Mouse (Mus musculus) spleen, postnatal 14 days (tissue): ENCODE measurements around the gene Trabd.

Experiments used
- DNase-seq, 2 experiments: peaks; one replicate each; pipeline ENCODE4 v3.0.0; 2021 to 2022; ENCODE audit warnings: low spot score in 2 of 2

Trabd gene

DNA sequence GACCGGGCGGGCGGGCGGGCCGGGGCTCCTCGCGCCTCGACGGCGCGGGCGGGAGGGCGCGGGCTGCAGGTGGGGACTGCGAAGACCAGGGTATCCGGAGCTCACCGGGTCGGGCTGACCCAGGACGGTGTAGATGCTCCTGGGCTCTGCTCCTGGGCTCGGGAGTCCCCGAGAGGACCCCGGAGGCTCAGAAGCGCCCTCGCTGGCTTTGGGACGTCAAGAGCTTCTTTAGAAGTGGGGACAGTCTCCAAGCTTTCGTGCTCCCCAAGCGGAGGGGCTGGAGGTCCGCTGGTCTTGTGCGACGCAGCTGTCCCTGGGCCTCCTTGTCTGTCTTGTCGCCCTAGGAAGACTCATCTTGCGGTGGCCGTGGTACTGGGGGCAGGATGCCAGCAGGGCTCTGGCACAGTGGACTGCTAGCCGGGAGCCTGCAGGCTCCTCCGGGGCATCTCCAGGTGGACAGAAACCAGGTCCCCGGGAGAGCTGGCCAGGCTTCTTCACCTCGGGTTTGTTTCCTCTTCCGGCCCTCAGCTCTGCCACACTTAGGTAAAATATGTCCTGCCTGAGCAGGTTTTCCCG is 1.3 kb downstream of the Trabd start:
- peak; percentile 21 to 26 for DNase-seq

DNA sequence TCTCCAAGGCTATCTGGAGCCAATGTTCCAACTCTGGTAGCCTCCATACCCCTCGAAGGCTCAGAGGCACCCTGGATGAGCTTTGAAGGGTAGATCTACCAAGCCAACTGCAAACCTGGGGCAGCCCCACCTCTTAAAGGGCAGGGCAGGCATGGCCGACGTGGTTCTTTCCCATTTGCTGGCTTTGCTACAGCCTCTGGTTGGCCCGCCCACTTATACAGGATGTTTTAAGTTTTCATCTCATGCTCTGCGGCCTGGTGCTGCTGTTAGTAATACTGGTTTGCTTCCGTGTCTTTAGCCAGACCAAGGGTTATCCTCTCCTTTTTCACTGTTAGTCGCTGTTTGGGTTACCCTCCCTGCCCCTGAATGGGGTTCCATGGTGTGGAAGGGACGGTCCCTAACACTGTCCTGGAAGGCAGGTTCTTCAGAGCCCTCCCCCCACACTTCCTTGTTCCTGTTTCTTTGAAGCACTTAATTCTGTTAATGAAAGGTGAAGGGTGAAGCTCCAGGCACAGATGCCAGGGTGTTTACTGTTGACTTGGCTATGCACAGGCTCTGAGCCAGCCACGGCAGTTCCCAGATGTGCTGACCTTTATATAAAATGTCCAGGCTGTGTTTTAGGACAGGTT is 3.4 kb downstream of the Trabd start:
- DNase-seq: peak; percentile 48 to 62

DNA sequence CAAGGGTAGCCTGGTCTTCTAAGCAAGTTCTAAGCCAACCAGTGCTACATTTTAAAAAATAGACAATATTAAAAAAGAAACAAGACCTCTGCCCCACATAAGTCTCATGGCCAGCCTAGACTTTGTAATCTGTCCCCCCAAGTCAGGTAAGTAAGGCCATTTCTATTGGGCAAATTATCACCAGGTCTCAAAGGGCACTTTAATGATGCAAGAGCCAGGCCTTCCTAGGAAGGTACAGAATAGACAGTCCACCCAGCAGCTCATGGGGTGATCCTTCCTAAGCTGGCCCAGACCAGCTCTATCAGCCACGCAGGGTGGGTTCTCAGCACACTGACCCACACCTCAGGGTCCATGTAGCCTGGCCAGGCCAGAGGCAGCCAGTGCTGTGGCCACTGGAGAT is 9.0 kb downstream of the Trabd start:
- no peak for DNase-seq

DNA sequence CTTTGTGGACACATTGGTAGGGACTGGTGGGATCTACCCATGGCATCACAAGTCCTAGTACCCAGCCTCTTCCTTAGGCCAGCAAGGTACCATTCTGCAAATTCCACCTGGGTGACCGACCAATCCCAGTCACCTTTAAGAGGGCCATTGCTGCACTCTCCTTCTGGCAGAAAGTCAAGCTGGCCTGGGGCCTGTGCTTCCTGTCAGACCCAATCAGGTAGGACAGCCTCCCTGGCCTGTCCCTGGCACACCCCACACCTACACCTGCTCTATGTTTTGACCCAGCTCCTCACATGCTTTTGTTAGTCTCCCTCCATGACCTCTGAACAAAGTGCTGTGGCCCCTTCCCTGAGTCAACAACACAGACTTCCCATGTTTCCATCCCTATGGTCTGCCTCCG is 9.9 kb downstream of the Trabd start:
- no peak for DNase-seq

DNA sequence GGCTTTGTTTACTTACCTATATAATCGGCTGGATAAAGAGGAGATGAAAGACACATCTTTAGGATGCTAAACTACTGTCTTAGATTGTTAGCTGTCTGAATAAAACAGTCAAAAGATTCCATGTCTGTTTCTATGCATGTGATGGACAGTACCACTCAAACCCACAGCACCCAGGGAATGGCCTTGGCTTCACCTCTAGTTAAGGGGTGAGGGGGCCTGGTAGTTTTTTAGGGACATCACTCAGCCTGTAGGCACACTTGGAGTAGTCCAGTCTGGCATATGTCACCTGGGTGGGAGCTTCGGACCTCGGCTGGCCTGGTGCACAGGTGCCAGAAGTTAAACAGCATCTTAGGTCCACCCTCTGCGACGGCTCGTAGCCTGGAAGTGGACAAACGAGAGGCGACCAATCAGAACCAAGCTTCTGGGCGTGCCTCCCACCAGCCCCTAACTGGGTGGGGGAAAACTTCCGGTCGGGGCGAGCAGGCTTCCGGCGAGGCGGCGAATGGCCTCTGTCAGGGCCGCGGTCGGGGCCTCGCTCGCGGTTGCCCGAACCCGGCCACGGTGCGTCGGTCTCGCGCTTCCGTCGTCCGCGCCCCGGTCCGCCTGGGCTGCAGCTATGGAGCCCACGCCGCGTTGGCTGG is 13.8 kb downstream of the Trabd start, which contains the start of gene Selenoo:
Selenoo (plus strand) TSS at position 478 of the 641 bp plus-strand sequence.
- peak; percentile 73 to 79 for DNase-seq

DNA sequence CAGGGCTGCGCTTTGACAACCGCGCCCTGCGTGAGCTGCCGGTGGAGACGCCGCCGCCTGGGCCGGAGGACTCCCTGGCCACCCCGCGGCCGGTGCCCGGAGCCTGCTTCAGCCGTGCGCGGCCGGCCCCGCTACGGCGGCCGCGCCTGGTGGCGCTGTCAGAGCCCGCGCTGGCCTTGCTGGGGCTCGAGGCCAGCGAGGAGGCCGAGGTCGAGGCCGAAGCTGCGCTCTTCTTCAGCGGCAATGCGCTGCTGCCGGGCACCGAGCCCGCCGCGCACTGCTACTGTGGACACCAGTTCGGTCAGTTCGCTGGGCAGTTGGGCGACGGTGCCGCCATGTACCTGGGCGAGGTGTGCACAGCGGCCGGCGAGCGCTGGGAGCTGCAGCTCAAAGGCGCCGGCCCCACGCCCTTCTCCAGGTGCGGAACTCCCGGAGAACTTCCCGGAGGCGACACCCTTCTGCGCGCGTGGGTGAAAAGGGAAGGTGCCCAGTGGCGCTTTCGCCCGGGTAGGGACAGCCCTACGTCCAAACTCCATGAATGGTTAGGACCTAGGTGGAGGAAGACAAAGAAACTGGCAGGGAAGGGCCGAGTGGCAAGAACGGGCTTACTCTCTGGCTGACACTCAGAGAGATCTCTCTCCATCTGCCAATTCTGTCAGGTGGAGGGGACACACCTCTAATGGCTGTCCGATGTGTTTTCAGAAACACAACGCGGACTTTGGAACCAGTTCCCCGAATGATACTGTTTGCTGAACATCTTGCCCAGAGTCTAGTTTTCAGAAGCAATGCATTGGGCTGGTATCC is 14.5 kb downstream of the Trabd start:
- no peak for DNase-seq

DNA sequence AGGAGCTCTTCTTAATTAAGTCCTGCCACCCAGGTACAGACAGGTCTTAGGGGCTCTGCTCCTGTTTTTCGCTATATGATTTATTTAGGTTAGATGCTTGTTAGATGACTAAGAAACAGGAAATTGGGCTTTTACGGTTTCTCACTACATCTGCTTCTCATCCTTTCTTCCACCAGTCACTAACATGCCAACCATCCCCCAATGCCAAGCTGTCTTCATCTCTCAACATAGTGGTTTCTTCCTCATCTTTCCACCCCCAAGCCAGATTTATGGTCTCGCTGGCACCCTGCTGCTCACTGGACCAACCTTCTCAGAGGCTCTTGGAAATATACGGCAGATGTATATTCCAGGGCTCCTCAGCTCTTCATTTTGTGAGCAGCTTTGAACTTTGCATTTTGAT is 15.7 kb downstream of the Trabd start:
- DNase-seq: no peak

DNA sequence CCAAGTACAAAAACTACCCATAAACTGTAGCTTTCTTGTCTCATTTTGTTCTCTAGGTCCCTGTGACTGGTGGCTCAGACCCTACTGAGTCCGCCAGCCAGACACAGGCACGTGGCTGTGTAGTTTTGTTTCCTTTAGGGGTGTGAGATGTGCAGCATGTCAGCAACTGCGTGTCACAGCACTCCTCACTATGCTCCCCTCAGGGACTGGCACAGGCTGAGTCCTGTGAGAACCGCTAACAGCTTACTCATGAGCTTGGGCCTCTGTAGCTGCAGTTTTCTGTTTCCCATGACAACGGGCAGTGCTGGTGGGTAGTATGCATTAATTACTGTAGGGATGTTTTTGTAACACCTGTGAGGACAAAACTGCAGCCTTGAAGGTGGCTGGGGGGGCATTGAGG is 17.3 kb downstream of the Trabd start:
- no peak for DNase-seq

DNA sequence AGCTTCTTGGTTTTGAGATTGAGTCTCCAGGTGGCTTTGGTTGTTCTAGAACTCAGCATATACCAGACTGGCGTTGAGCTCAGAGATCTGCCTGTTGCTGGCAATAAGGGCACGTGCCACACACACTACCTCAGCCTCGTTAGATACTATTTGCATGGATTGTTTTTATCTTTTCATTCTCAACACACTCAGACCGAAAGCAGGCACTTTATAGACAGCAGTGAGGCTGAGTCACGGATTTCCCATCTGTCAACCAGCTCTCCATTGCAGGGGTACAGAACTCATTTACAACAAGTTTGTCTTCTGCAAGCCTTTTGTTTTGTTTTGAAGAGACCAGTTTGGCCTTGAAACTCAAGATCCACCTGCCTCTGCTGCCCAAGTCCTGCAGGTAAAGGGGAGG is 22.5 kb downstream of the Trabd start:
- DNase-seq: no peak

DNA sequence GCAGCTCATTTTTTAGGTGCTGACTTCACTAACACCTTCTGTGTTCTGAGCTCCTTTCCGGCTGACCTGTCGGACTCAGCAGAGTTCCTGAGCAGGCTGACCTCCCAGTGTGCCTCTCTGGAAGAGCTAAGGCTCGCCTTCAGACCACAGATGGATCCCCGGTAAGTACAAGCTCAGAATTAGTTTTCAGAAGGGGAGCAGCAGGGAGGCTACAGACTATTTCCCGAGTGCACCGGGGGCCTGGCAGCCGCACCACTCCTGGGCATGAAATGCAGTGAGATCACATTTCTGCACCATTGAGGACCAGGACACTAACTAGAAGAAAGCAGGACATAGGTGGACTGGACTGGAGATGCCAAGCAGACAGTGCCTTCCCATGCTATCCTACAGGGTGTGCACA is 23.7 kb downstream of the Trabd start:
- no peak for DNase-seq

DNA sequence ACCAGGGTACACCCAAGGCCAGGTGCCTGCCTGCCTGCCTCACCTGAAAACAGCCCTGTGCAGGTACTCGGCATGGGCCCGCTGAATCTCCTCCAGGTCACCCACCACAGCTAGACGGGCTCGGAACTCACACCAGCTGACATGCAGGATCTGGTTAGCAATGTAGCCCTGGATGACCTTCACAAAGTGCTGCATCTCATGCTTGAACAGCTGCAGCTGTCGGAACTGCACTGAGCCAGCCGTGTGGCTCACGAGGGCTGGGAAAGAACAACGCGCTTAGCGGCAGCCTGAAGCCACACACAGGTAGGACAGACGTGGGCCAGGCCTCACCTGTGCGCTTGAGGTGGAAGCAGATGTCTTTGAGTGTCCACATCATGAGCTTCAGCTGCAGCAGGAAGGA is 25.9 kb downstream of the Trabd start:
- no peak for DNase-seq

DNA sequence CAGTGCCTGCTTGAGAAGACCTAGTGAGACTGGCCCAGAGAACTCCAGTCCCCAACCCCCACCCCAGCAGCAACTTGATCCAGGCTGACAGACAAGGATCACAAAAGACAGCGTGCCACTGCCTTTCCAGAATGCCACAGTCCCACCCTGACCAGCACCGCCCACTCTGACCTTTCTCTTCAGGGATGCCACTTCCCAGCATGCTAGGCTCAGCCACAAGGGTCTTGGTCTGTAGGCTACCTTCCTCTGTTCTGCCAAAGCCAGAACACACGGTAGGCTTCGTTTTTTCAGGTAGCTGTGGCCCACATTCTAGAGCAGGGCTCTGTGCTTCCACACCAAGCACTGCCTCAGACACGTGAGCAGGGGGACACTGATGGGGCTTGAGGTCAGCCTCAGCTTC is 27.7 kb downstream of the Trabd start:
- no peak for DNase-seq

DNA sequence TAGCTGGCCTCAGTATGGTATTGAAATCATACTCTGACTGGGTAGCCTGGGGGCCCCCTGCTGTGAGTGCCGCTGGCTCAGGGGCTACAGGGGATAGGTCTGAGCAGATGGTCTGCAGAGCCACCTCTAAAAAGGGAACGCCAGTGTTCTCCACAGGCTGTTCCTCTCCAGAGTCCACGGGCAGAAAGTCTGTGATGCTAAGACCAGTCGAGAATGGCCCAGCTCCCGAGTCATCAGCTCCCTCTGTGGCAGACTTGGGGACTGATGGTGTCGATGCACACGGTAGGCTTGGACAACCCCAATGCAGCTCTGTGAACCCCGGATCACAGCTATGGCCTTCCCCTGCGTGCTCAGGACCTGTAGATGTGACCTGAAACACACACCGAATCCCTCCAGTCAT is 29.0 kb downstream of the Trabd start:
- DNase-seq: no peak

DNA sequence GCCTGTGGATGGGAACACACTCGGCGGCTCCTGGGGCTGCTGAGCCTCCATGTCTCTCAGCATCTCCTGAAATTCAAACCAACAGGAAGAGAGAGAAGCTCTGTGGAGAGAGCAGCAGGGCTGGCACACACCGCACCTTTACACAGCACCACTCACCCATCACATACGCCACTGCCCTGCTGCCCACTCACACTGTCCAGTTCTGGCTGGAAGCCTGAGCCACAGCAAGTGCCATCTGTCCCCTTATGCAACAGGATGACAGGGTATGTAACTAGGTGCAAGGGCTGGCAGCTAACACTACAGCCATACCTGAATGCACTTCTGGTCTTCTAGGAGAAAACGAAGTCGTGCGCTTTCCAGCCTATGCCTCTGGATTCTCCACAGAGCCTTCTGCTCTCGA is 29.5 kb downstream of the Trabd start:
- no peak for DNase-seq

DNA sequence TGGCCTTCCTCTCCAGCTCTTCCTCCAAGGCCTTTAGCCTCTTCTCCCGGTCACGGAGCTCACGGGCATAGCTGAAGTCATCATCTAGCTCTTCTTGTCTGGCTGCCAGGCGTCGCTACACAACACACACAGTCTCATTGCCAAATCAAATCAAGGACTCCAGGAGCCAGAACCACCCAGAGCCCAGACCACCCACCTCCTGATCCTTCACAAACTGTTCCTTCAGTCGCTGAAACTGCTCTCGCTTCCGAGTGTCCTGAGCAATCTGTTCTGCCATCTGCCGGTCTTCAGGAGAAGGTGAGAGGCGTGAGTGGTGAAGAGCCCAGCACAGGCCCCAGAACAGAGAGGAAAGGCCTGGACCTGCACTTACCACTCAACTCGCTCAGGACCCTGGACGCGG is 31.1 kb downstream of the Trabd start:
- no peak for DNase-seq

DNA sequence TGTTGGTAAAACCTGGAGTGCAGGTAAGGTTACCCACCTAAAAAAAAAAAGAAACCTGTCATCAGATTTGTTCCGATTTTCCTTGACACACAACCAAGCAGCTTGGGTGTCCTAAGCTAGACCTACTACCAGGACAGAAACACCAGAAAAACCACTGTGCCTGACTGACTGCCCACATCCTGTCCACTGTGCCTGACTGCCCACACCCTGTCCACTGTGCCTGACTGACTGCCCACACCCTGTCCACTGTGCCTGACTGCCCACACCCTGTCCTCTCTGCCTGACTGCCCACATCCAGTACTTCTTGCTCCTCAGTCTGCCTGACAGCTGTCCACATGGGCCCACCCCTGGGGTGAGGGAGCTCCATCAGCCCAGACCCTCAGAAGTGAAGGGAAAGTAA is 32.1 kb downstream of the Trabd start:
- DNase-seq: no peak

DNA sequence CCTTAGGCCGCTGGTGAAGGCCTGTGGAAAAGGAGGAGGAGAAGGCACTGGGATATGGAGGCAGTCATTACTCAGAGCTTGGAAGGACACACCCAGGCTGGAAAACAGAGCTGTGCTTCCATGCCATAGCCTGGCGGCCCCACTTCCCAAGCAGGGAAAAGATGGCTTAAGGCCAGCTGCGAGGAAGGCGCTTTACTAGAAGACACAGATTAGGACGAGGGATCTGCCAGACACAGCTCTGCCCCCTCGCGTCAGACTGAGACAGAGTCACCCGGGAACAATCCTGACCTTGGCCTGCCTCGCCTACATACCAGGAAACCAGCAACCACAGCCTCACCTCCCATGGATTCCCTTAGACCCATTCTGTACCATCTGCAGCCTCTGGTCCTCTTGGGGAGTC is 35.2 kb downstream of the Trabd start:
- DNase-seq: no peak

DNA sequence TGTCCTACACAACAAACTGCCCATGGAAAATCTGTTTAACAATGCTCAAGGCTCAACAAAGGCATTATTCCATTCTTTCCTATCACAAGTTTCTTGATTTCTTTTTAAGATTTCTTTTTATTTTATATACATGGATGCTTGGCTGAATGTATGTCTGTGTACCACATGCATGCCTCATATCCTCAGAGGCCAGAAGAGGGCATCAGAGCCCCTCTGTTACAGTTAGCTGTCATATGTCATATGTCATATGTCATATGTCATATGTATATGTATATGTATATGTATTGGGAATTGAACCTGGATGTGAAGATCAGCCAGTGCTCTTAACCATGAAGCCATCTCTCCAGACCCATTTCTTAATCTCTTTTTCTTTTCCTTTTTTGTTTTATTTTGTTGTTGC is 43.1 kb downstream of the Trabd start:
- DNase-seq: no peak

DNA sequence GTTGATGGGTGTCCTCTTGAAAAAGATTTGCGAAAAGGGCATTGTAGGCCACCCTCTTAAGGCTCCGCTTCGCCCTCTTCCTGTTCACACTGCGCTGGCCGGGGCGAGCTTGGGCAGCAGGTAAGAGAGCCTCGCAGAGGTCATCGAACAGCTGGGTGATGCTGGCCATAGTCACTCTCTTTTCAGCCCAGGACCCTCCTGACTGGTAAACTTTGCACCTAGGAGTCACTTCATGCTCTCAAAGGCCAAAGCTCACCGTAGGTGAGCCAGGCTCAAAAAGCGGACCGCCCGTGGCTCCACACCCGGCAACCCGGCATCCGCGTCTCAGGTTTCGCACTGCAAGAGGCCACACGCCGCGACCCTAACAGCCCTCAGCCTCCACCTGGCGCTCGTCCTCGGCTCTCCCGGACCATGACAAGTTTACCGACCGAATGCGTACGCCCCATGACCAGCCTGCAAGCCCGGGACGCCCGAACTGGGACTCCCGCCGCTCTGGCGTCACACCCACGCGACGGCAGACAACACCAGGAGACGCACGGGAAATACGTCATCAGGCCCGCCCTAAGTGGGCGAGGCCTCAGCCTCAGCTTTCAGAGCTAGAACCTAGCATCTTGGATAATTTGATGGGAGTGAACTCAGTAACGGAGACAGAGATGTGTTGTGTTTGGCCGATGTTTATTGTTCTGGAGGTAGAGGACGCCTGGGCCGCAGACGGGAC is 47.9 kb downstream of the Trabd start, which contains the start of gene Tubgcp6:
Tubgcp6 (minus strand) TSS at position 464 of the 718 bp plus-strand sequence.
- DNase-seq: peak; percentile 88 to 96

DNA sequence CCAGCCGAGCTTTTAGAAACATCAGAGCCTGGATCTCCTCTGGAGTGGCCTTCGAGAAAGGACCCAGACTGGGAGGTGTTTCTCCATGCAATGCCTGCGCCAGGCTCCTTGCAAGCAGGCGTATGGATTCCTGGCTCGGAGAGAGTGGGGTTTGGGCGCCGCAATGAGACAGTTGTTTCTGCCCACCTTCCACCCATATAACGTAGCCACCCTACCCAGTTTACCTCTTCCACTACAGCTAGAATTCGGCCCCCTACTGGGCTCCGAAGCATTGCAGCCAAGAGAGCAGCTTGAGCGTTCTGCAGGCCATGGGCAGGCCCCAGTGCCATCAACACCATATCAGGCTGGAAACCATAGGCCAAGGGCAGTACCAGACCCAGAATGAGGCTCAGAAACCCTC is 48.7 kb downstream of the Trabd start:
- no peak for DNase-seq

DNA sequence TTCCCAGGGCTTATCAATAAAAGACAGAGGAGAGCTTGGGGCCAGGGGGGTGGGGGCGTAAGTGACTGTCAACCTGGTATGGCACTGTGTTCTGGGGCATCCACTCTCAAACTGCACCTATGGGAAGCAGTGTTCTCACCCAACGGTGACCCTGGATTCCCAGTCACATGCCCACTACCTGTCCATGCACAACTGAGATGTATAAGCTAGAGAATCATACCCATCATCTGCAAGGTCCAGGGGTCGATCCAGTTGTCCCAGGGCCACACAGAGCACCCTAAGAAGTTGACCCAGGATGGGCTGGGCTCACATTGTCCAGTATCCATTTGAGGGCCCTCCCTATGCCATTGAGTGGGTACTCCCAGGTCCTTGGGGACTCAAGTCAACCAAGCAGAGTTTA is 49.4 kb downstream of the Trabd start:
- DNase-seq: no peak

DNA sequence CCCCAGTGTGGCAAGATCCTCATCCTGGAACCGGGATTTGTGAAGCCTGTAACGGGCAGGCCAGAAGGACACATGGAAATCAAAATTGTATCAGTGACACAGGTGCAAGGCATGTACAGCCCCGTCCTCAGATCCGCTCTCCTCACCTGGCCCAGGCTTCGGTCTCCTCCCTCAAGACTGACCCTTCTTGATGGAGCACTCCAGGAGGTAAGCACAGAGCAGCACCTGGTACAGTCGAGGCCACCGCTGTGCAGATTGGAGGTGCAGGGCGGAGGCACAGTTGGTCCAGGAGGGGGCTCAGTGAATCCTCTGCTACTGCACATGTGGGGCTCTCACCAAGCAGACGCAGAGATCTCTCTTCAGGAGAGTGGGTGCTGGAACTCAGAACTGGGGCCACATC is 50.4 kb downstream of the Trabd start:
- no peak for DNase-seq
